Comparison of ENCODE assay signal across 1 mouse cellular context in the genomic region with DNA sequence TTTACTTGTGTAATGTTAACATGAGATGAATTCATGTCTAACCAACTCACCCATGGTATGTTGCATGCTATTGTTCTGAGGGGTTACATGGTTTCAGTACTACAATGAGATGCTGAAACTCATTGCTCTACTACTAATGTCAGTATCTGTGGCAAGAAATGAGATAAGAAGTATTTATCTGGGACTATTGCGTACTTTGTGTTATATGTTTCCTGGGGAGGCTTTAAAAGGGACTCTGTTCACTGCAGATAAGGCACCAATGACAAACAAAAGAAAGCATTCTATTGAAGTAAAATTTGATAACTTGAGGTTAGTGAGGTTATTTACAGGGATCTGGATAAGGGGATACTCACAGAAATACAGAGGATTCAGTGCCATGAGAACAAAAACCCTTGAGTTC.
TF ChIP-seq lines count a peak whose summit lies in the region.

No protein-coding gene starts in this region.

TF ChIP-seq in MEL, 35 proteins besides CTCF, POLR2A, EP300 and RAD21 (continued from another document):
- no peak for TF ChIP-seq CHD1 (IDR thresholded peaks at IDR 0.05; ENCODE audit: low read depth, low read length)
- no peak for TF ChIP-seq MEF2A (IDR thresholded peaks at IDR 0.05; ENCODE audit: extremely low read depth, insufficient replicate concordance, low read depth, low read length, poor library complexity, severe bottlenecking)
- TF ChIP-seq POLR2AphosphoS5 (IDR thresholded peaks at IDR 0.05; ENCODE audit: borderline replicate concordance, low read depth, low read length) = no peak
